Comparison of ENCODE assay signal across 20 mouse cellular contexts in the genomic region with DNA sequence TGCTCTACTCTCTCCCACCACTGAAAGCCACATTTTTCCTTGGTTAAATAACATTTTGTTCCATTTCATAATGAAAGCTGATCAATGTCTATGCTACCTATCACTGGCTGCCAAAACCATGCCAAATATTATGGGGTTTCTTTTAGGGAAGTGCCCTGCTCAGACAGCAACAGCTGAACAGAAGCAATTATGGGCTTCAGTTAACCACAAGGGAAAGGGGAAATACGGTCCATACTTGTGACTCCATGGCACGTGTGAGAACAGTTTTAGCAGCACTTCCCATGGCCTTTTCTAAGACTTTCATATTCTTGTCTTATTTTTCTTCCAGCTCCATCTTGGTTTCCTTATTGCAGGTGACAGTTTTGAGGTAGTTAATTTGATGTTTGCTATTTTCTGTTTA. TPM values are rescaled to one million over a fixed set of nuclear protein-coding genes. Genes with fewer than 3 reads are reported as not detected.
DNase-seq lines count a peak whose midpoint lies in the region; ATAC-seq and TF ChIP-seq lines count a peak whose summit lies in the region.
"Had no signal": no experiment of that assay in that cellular context is flagged by ENCODE, and none has a peak within 500 bp of the region (broad histone marks: within the 10 kb centered on the region; RNA-seq: fewer than 3 reads in every experiment).

No protein-coding gene starts in this region.

- H3K4me2 ChIP-seq in liver, embryonic 12.5 days = no peak overlapping the region
- H3K4me2 ChIP-seq: heart, embryonic 11.5 days; limb, embryonic 15.5 days; midbrain, embryonic 15.5 days; neural tube, embryonic 12.5 days had no signal

- no peaks in the 10 kb centered on the region for H3K36me3 ChIP-seq in liver, adult 2 months (ENCODE audit: control insufficient read depth, insufficient read depth, low read length)
- no peaks in the 10 kb centered on the region for H3K36me3 ChIP-seq in liver, embryonic 12.5 days
- H3K36me3 ChIP-seq: hindbrain, embryonic 10.5 days; limb, embryonic 15.5 days; midbrain, embryonic 15.5 days; neural tube, embryonic 12.5 days had no signal

- H3K9ac ChIP-seq in liver, adult 2 months (ENCODE audit: low read depth, low read length) = no peak overlapping the region
- no peak overlapping the region for H3K9ac ChIP-seq in liver, embryonic 12.5 days
- H3K9ac ChIP-seq: limb, embryonic 15.5 days; midbrain, embryonic 15.5 days; neural tube, embryonic 12.5 days had no signal

- TF ChIP-seq POLR2A in liver, adult 2 months (IDR thresholded peaks at IDR 0.05; ENCODE audit: extremely low read depth, insufficient read depth, low read length) = no peak

- H3K27me3 ChIP-seq in liver, adult 2 months (ENCODE audit: control insufficient read depth, insufficient read depth, low read length) = no peaks in the 10 kb centered on the region
- H3K27me3 ChIP-seq in liver, embryonic 12.5 days (replicated peaks) = peaks cover 5% of the 10 kb centered on the region; the same call in 1 of the 2 replicates
- H3K27me3 ChIP-seq: limb, embryonic 15.5 days; midbrain, embryonic 15.5 days had no signal

- no peaks in the 10 kb centered on the region for H3K79me2 ChIP-seq in liver, adult 2 months (ENCODE audit: control insufficient read depth, insufficient read depth, low read length)

- H3K4me3 ChIP-seq in liver, adult 2 months (ENCODE audit: insufficient read depth, low read depth, low read length) = no peak overlapping the region
- no peak overlapping the region for H3K4me3 ChIP-seq in liver, embryonic 12.5 days
- H3K4me3 ChIP-seq: erythroblast, embryonic 14.5 days; hindbrain, embryonic 10.5 days; layer of hippocampus, adult 2 months; limb, embryonic 15.5 days; midbrain, embryonic 15.5 days; neural tube, embryonic 12.5 days had no signal

- WGBS in liver, adult 2 months = 72% methylated on average over 2 of the region's 2 CpGs
- WGBS in liver, embryonic 12.5 days (ENCODE audit: insufficient replicate concordance) = 18% methylated on average over 2 of the region's 2 CpGs

- peaks cover 15% of the 10 kb centered on the region for H3K4me1 ChIP-seq in liver, adult 2 months (ENCODE audit: control insufficient read depth, insufficient read depth, low read length)
- H3K4me1 ChIP-seq in liver, embryonic 12.5 days = peaks cover 8% of the 10 kb centered on the region; the same call in 1 of the 2 replicates
- H3K4me1 ChIP-seq: neural tube, embryonic 12.5 days had no signal

- DNase-seq in liver, adult 2 months (ENCODE audit: extremely low read depth, low read depth, low spot score) = peak; percentile 53
- DNase-seq in B cell, adult 2 months = peak; percentile 38 to 46
- DNase-seq in ovary, adult 18-20 months (ENCODE audit: low spot score) = no peak
- no peak for DNase-seq in adrenal gland, postnatal 36 days
- DNase-seq: adrenal gland, postnatal 14 days; cerebellum, adult 9-11 months; embryo, embryonic 11 days; gastrocnemius, postnatal 10 days; right cerebral cortex, postnatal 4 days; thymus, postnatal 36 days had no signal

- ATAC-seq in liver, embryonic 12.5 days = no peak
- peak; percentile 79 for ATAC-seq in common myeloid progenitor, adult 5-6 weeks (replicated peaks; ENCODE audit: low read depth, poor library complexity, severe bottlenecking)
- peak; percentile 58; the same call in 1 of the 2 replicates for ATAC-seq in neutrophil, adult 5-6 weeks (ENCODE audit: extremely low read depth, insufficient number of reproducible peaks, low FRiP score, poor library complexity, severe bottlenecking)
- ATAC-seq: midbrain, embryonic 15.5 days had no signal

- no peak for TF ChIP-seq CTCF in liver, adult 2 months (IDR thresholded peaks at IDR 0.05; ENCODE audit: low read depth, low read length)

- H3K27ac ChIP-seq in liver, adult 2 months (replicated peaks; ENCODE audit: insufficient read depth, low read depth, low read length) = no peak overlapping the region
- H3K27ac ChIP-seq in liver, embryonic 12.5 days = no peak overlapping the region
- H3K27ac ChIP-seq: hindbrain, embryonic 10.5 days; layer of hippocampus, adult 2 months; limb, embryonic 15.5 days; midbrain, embryonic 15.5 days; neural tube, embryonic 12.5 days had no signal

- no peaks in the 10 kb centered on the region for H3K9me3 ChIP-seq in liver, embryonic 12.5 days (replicated peaks)
- H3K9me3 ChIP-seq: hindbrain, embryonic 10.5 days; limb, embryonic 15.5 days; midbrain, embryonic 15.5 days; neural tube, embryonic 12.5 days had no signal

RNA-seq across cellular contexts. Expression of a gene that starts 3.6 kb away (rescaled TPM):
- total RNA-seq in liver, adult 2 months (2014; rRNA removed) = 2.6 and 5.3 TPM in 2 replicates
- polyA plus RNA-seq in liver, adult 2 months (2012; rRNA removed) = 1.8 and 3.9 TPM in 2 replicates
- polyA plus RNA-seq in liver, embryonic 12.5 days (2016; fragmentation: Nextera tagmentation; extraction: Ambion mirVana) = 0.62 and 0.87 TPM in 2 replicates
- total RNA-seq in common myeloid progenitor, adult 5-6 weeks (2017) = 3.6 and 6.2 TPM in 2 replicates
- total RNA-seq in neutrophil, adult 5-6 weeks (2017) = 7.3 and 7.6 TPM in 2 replicates
- total RNA-seq in adrenal gland, postnatal 36 days (2021) = under 1 TPM; 0.66 to 0.76 TPM
- polyA plus RNA-seq: erythroblast, embryonic 14.5 days had no signal

RNA-seq across cellular contexts. Expression of a gene that starts 35.0 kb away (rescaled TPM):
- total RNA-seq in liver, adult 2 months (2014; rRNA removed) = 0.13 and 0.18 TPM in 2 replicates
- 0.01 and 0.04 TPM in 2 replicates for polyA plus RNA-seq in liver, adult 2 months (2012; rRNA removed)
- polyA plus RNA-seq in liver, embryonic 12.5 days (2016; fragmentation: Nextera tagmentation; extraction: Ambion mirVana) = 0.06 and 0.07 TPM in 2 replicates
- total RNA-seq in common myeloid progenitor, adult 5-6 weeks (2017) = not detected in 2 replicates
- not detected in 2 replicates for total RNA-seq in neutrophil, adult 5-6 weeks (2017)
- total RNA-seq in adrenal gland, postnatal 36 days (2021) = under 1 TPM; 0.23 to 0.26 TPM
- polyA plus RNA-seq: erythroblast, embryonic 14.5 days had no signal

Comparison
In these comparisons a context has a peak if more than half of its experiments do, and no peak if none do; other contexts are left out.
1. DNase-seq: peak in liver, adult 2 months (single experiment) and B cell, adult 2 months (2 of 2); none in ovary, adult 18-20 months (single experiment) and adrenal gland, postnatal 36 days (0 of 2).